11 mouse cellular contexts compared by ENCODE assay signal in the genomic region with DNA sequence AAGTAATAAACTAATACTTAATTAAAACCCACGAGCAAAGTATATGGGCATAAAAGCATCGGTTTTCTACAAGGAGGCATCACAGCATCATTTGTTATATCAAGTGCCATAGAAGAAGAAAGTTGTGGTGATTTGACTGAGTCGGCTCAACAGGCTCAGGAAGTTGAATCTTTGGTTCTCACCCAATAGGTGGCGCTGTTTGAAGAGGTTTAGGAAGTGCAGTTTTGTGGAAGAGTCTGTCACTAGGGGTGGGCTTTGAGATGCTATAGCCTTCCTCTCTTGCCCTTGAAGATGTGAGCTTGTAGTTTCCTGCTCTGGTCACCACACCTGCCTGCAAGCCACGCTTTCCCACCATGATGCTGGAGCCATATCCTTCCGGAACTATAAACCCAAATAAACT. TPM values are rescaled to one million over a fixed set of nuclear protein-coding genes. Genes with fewer than 3 reads are reported as not detected.
DNase-seq lines count a peak whose midpoint lies in the region; ATAC-seq and TF ChIP-seq lines count a peak whose summit lies in the region.
"Had no signal": no experiment of that assay in that cellular context is flagged by ENCODE, and none has a peak within 500 bp of the region (broad histone marks: within the 10 kb centered on the region; RNA-seq: fewer than 3 reads in every experiment).

No protein-coding gene starts in this region.

- TF ChIP-seq CTCF in heart, postnatal 0 days (IDR thresholded peaks at IDR 0.05; ENCODE audit: low read depth) = peak; percentile 69
- peak; percentile 54 for TF ChIP-seq CTCF in midbrain, postnatal 0 days (IDR thresholded peaks at IDR 0.05)

- peak; percentile 38 for DNase-seq in heart, postnatal 0 days (ENCODE audit: low spot score)
- DNase-seq in heart, postnatal 25 days (ENCODE audit: low spot score) = no peak
- DNase-seq in midbrain, postnatal 0 days (ENCODE audit: low spot score) = peak; percentile 24
- peak; percentile 71 for DNase-seq in embryo, embryonic 10 days (ENCODE audit: low spot score)
- peak; percentile 25 for DNase-seq in thymus, postnatal 25 days
- DNase-seq in urinary bladder, postnatal 10 days (ENCODE audit: low spot score) = no peak
- DNase-seq in spleen, adult 18-20 months = no peak

- peaks cover 22% of the 10 kb centered on the region; the same call in 1 of the 2 replicates for H3K36me3 ChIP-seq in heart, postnatal 0 days (replicated peaks; ENCODE audit: control insufficient read depth, insufficient read depth, low read length)
- H3K36me3 ChIP-seq in midbrain, postnatal 0 days (ENCODE audit: insufficient read depth, low read length) = no peaks in the 10 kb centered on the region
- no peaks in the 10 kb centered on the region for H3K36me3 ChIP-seq in midbrain, embryonic 15.5 days (replicated peaks)
- H3K36me3 ChIP-seq: embryonic facial prominence, embryonic 15.5 days; liver, embryonic 15.5 days; stomach, embryonic 15.5 days had no signal

- no peak overlapping the region for H3K4me3 ChIP-seq in heart, postnatal 0 days (ENCODE audit: low read depth, low read length)
- H3K4me3 ChIP-seq in midbrain, postnatal 0 days (ENCODE audit: low read depth, low read length) = no peak overlapping the region
- H3K4me3 ChIP-seq in midbrain, embryonic 15.5 days = no peak overlapping the region
- H3K4me3 ChIP-seq: embryonic facial prominence, embryonic 15.5 days; liver, embryonic 15.5 days; stomach, embryonic 15.5 days had no signal

- H3K4me2 ChIP-seq in heart, postnatal 0 days (ENCODE audit: low read depth, low read length) = no peak overlapping the region
- no peak overlapping the region for H3K4me2 ChIP-seq in midbrain, postnatal 0 days (ENCODE audit: low read depth, low read length, poor library complexity, severe bottlenecking)
- no peak overlapping the region for H3K4me2 ChIP-seq in midbrain, embryonic 15.5 days
- H3K4me2 ChIP-seq: embryonic facial prominence, embryonic 15.5 days; liver, embryonic 15.5 days; stomach, embryonic 15.5 days had no signal

- WGBS in heart, postnatal 0 days = 37% methylated on average over 6 of the region's 6 CpGs
- 47% methylated on average over 6 of the region's 6 CpGs for WGBS in midbrain, postnatal 0 days
- WGBS in midbrain, embryonic 15.5 days = 36% methylated on average over 6 of the region's 6 CpGs

- ATAC-seq in heart, postnatal 0 days (ENCODE audit: insufficient read depth, low read depth) = no peak
- ATAC-seq in midbrain, postnatal 0 days (ENCODE audit: low FRiP score) = no peak
- ATAC-seq in midbrain, embryonic 15.5 days (replicated peaks) = no peak

- H3K9ac ChIP-seq in heart, postnatal 0 days (replicated peaks; ENCODE audit: low read depth, low read length) = no peak overlapping the region
- H3K9ac ChIP-seq in midbrain, postnatal 0 days (replicated peaks; ENCODE audit: low read length, poor library complexity, severe bottlenecking) = no peak overlapping the region
- no peak overlapping the region for H3K9ac ChIP-seq in midbrain, embryonic 15.5 days
- H3K9ac ChIP-seq: embryonic facial prominence, embryonic 15.5 days; liver, embryonic 15.5 days; stomach, embryonic 15.5 days had no signal

- no peaks in the 10 kb centered on the region for H3K4me1 ChIP-seq in heart, postnatal 0 days (ENCODE audit: control insufficient read depth, insufficient read depth)
- H3K4me1 ChIP-seq in midbrain, postnatal 0 days (ENCODE audit: insufficient read depth, low read length) = no peaks in the 10 kb centered on the region
- no peaks in the 10 kb centered on the region for H3K4me1 ChIP-seq in midbrain, embryonic 15.5 days
- H3K4me1 ChIP-seq: embryonic facial prominence, embryonic 15.5 days; liver, embryonic 15.5 days; stomach, embryonic 15.5 days had no signal

- no peaks in the 10 kb centered on the region for H3K9me3 ChIP-seq in heart, postnatal 0 days (replicated peaks; ENCODE audit: control insufficient read depth, low read length)
- H3K9me3 ChIP-seq in midbrain, postnatal 0 days (ENCODE audit: low read length) = peaks cover under 1% of the 10 kb centered on the region; the same call in 1 of the 2 replicates
- H3K9me3 ChIP-seq in midbrain, embryonic 15.5 days = no peaks in the 10 kb centered on the region
- H3K9me3 ChIP-seq: embryonic facial prominence, embryonic 15.5 days; liver, embryonic 15.5 days; stomach, embryonic 15.5 days had no signal

- TF ChIP-seq EP300 in heart, postnatal 0 days (IDR thresholded peaks at IDR 0.05; ENCODE audit: low read depth) = no peak

- H3K27me3 ChIP-seq in heart, postnatal 0 days (ENCODE audit: control insufficient read depth, insufficient read depth, low read length) = no peaks in the 10 kb centered on the region
- H3K27me3 ChIP-seq in midbrain, postnatal 0 days (ENCODE audit: insufficient read depth, low read length) = no peaks in the 10 kb centered on the region
- no peaks in the 10 kb centered on the region for H3K27me3 ChIP-seq in midbrain, embryonic 15.5 days (replicated peaks)
- H3K27me3 ChIP-seq: embryonic facial prominence, embryonic 15.5 days; liver, embryonic 15.5 days; stomach, embryonic 15.5 days had no signal

- intact Hi-C loops in heart, postnatal 25 days (cut with DNase I) = loop anchor here (1.0 kb wide), 1 partner anchor 52 kb away; no protein-coding TSS in a partner anchor

- H3K27ac ChIP-seq in heart, postnatal 0 days (ENCODE audit: low read depth) = no peak overlapping the region
- H3K27ac ChIP-seq in midbrain, postnatal 0 days (ENCODE audit: low read depth, low read length) = no peak overlapping the region
- H3K27ac ChIP-seq in midbrain, embryonic 15.5 days = no peak overlapping the region
- H3K27ac ChIP-seq: embryonic facial prominence, embryonic 15.5 days; liver, embryonic 15.5 days; stomach, embryonic 15.5 days had no signal

RNA-seq across cellular contexts. Expression of a gene that starts 15.7 kb away (rescaled TPM):
- total RNA-seq in heart, postnatal 0 days (2014; rRNA removed; ENCODE audit: low replicate concordance) = 97.9 and 117 TPM in 2 replicates
- 135 and 143 TPM in 2 replicates for polyA plus RNA-seq in heart, postnatal 0 days (2015; fragmentation: Nextera tagmentation; extraction: Ambion mirVana)
- 100 to 1,000 TPM; 211 to 227 TPM for total RNA-seq in heart, postnatal 25 days (2021)
- 0.11 TPM in 1 of 2 replicates, not detected in the other for total RNA-seq in midbrain, postnatal 0 days (2014; rRNA removed)
- 0.18 and 0.36 TPM in 2 replicates for polyA plus RNA-seq in midbrain, postnatal 0 days (2015; fragmentation: Nextera tagmentation; extraction: Ambion mirVana)
- polyA plus RNA-seq in midbrain, embryonic 15.5 days (2015; fragmentation: Nextera tagmentation; extraction: Ambion mirVana) = 0.08 and 0.19 TPM in 2 replicates

Comparison
In these comparisons a context has a peak if more than half of its experiments do, and no peak if none do; other contexts are left out.
1. DNase-seq: peak in heart, postnatal 0 days (single experiment), midbrain, postnatal 0 days (single experiment), embryo, embryonic 10 days (single experiment) and thymus, postnatal 25 days (single experiment); none in heart, postnatal 25 days (single experiment), urinary bladder, postnatal 10 days (single experiment) and spleen, adult 18-20 months (0 of 2).
2. RNA of a gene that starts 15.7 kb away (total RNA-seq): 211 to 227 TPM in heart, postnatal 25 days and 97.9 to 117 TPM in heart, postnatal 0 days; 0.11 TPM in midbrain, postnatal 0 days; every median in the first group is over 10 times any median in the second.